Mouse (Mus musculus): ENCODE measurements at regions not wholly inside any gene's neighbourhood (a gene's known extent, or its start where the extent isn't known, plus 50 kb on each side); places are given as distances from the start of the nearest gene placed in this dataset.

GRCm38 (mm10) chr4:56419122-56419913 is 320.6 kb upstream of the Gm26657 start:
- DNase-seq: no peak

GRCm38 (mm10) chr4:56411024-56411636 is 328.7 kb upstream of the Gm26657 start:
- DNase-seq: peak; percentile 11

DNA sequence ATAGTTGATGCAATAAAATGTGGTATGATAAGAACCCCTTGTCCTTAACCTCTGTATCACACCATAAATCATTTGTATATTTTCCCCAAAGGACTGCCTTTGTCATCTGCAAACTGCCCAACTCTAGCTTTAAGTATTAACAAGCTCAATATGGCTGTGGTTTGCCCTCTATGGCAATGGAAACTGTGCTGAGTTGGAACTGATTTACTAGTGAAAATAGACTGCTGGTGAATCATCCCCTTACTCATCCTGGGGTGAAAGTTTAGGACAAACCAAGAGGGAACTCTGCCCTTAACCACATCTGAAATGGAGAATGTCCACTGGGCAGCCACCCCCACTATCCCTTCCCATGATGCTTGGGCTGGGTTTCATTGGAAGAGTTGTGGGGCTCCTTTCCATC is 346.1 kb upstream of the Gm26657 start:
- no peak for DNase-seq

- DNase-seq: no peak
Observed at GRCm38 (mm10) chr4:56387051-56387450, 352.8 kb upstream of the Gm26657 start.

DNA sequence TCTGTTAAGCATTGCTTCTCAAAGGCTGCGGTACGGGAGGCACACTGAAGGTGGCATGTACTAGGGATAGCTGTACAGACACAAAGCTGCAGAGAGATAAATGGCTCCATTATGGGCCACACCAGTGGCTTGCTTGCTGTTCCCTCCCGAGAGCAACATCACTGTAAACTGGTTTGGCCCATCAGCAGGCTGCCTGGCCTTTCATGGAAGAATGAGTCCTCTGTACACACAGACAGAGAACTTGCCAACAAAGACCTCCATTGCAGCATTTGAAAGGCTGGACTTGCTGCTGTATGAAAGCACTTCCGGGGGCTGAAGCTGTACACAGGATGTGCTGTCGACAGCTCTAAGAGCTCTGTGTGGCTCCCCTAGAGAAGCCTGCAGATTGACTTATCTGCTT is 364.1 kb upstream of the Gm26657 start:
- DNase-seq: peak; percentile 27

- no peak for DNase-seq
Observed at GRCm38 (mm10) chr4:56374466-56374865, 365.4 kb upstream of the Gm26657 start.

- DNase-seq: no peak
Observed at GRCm38 (mm10) chr4:56373746-56374145, 366.1 kb upstream of the Gm26657 start.

DNA sequence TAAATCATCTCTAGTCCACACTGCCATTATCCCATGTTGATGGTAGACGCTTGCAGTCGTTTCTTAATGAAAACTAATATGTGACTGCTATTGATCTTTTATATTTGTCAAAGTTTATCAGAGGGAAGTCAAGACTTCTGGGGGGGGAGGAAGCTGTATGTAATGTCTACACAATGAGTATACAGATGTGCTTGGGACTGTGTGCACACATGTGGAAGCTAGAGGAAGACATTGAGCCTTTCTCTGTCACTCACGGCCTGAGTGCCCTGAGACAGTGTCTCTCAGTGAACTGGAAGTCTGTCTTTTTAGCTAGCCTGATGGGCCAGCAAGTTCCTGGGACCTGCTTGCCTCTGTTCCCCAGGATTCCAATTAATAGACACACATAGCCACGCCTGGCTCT is 366.7 kb upstream of the Gm26657 start:
- no peak for DNase-seq

- no peak for DNase-seq
Observed at GRCm38 (mm10) chr4:56372711-56373110, 367.2 kb upstream of the Gm26657 start.

DNA sequence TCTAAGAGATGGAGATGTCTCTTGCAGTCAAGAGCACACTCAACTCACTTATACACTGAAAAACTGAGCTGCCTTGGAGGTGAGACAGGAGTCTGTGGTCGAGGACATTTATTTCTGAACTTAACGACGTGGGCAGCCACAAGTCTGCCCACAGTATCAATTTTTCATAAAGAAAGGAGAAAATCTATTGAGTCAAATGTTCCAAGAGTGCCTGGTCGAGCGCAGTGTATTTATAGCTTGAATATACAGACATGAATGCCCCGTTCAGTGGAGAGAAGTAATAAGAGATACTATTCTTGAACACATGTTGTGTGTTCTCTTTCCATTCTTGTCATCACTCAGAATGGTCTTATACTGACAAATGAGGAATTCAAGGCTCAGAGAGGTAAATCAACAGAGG is 375.3 kb upstream of the Gm26657 start:
- DNase-seq: no peak

DNA sequence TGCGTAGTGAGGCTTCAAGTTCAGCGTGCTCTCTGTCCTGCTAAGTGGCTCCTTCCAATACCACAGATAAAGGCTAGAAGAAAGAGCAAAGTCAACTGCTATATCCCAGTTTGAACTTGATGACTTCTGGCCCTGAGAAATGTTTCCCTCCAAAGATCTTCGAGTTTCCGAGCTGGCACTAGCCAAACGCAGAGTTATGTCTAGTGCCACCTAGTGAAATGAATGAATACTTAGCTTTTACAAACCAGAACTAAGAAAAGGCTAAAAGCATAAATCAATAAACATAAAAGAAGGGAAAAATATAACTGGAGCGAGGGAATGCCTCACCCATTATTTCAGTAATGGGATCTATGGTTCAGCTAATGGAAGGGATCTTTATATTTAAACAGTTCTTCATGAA is 377.7 kb upstream of the Gm26657 start:
- no peak for DNase-seq

DNA sequence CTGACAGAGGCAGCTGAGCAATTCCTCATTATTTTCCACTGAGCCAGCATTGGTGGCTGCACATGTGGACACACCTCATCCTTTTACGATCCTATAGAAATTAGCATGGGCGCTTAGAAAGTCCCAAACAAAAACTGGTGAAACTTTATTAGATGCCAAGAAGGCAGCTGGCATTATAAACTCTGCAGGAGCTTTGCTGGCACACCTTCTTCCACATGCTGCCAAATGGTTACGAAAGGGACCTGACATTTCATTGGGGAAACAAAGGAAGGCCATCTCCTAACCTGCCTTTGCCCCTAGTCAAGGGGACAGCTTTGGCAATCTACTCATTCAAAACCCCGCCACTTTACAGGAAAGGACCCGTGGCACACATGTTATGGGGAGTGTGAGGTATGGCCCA is 390.7 kb upstream of the Gm26657 start:
- no peak for DNase-seq

- no peak for DNase-seq
Observed at GRCm38 (mm10) chr4:56325156-56325555, 414.7 kb upstream of the Gm26657 start.

GRCm38 (mm10) chr4:56319134-56319533 is 420.7 kb upstream of the Gm26657 start:
- DNase-seq: no peak

DNA sequence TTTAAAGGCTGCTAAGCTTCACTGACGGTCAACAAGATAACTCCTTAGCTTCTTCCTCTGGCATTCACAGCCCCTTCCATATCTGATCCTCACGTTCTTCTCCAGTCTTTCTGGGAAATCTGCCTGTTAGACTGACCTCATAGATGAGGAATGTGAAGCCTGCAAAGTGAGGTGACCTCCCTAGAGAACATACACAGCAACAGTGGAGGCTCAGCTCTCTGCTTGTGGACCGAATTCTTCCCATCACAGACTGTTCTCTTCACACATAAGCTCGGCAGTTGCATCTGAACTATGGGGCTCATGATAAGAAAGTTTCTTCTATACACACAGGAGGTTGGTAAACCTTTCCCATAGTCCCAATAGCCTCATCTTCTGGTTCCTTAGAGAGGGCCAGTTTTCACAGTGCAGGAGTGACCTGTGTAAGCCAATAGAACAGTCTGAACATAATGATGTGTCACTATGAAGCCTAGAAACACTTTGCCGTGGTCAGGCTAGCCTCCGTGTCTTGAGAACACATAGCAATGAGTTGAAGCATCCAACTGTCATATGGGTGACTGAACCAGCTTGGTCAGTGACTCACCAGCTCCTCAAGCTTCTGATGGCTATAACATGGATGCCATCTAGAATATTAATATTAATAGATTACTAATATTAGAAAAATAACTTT is 434.1 kb upstream of the Gm26657 start:
- DNase-seq: no peak

GRCm38 (mm10) chr4:56304275-56304674 is 435.6 kb upstream of the Gm26657 start:
- no peak for DNase-seq

DNA sequence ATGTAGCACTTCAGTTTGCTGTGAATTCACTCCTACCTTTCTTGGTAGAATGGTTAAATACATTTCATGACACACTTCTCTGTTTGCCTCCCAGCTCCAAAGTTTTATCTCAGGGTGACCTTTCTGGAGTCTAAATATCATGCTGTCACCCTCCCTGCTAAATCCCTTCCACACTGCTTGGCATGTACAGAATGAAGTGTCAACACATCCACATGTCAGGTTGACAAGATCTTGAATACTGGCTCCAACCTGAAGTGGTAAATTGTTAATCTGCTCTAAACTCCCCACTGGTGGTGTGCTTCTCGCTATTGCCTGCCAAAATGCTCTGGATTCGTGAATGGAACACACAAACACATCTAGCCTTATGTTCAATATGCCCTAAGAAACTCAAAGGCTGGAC is 451.9 kb upstream of the Gm26657 start:
- DNase-seq: no peak

DNA sequence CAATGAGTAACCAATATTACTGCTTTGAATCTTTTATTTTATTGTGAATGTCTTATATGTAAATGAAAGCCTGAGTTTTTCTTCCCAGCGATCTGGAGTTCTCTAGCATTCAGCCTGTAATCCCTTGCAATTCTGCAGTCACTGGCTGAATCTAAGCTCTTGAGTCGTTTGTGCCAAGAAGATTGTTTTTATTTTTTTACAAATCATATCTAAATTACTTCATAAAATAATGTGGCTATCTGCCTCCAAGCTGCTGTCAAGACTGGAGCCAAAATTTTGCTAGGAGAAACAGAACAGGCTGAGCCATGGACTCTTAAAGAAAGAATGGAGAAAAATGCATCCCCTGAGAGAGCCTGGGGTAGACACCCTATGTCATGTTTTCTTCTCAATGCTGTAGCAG is 455.4 kb upstream of the Gm26657 start:
- no peak for DNase-seq

DNA sequence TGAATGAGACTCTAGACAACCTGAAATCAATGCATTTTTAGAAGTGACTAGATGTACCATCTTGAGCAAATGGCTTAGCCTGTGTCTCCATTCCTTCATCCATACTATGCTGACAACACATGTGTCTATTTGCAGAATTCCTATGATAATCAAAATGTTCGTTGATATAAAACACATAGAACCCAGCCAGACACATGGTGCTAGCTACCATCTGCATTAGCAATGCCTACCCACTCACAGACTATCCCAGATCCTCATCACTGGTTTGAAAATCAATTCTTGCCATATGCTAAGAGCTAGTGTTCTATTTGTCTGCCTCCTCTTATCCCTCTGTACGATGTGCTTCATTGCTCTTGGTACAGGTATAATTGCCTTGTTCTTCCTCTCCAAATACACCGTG is 464.0 kb upstream of the Gm26657 start:
- peak; percentile 73 for DNase-seq

DNA sequence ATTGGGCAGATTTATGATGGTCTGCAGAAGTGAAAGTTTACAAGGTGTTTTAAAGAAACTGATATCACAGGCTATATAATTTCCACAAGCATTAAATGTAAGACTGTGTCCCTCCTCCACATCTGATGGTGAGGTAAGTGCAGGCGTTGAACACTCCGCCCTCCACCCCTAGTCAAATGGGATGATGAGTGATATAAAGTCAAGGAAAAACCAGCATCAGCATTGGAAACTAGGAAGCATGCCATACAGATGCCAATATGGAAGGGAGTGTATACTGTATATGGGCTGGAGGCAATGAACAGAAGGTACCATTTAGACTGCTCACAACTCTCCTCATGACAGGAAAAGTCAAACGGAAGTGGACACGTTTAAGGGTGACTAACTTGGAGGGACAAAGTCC is 468.5 kb upstream of the Gm26657 start:
- DNase-seq: no peak

GRCm38 (mm10) chr4:56264626-56265025 is 475.2 kb upstream of the Gm26657 start:
- no peak for DNase-seq

- DNase-seq: no peak
Observed at GRCm38 (mm10) chr4:56263822-56264221, 476.0 kb upstream of the Gm26657 start.

GRCm38 (mm10) chr4:56262589-56262988 is 477.3 kb upstream of the Gm26657 start:
- DNase-seq: no peak

DNA sequence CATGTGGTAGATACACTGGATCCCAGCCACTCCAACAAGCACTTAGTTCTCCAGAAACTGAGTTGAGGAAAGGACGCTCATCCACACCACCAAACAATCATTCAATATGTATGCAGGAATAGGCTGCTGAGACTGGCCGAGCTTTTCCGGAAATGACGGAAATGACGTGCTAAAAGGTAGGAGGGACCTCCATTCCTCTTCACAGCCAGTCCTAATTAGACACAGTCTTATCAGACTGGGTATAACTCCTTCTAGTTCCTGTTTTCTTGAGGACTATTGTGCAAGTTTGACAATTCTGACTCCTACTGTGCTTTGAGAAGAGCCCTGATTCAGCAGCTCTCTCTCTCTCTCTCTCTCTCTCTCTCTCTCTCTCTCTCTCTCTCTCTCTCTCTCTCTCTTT is 477.9 kb upstream of the Gm26657 start:
- no peak for DNase-seq
